Mouse (Mus musculus): ENCODE measurements around the gene Rbmx2. TPM values are rescaled to one million over a fixed set of nuclear protein-coding genes. Genes with fewer than 3 reads are reported as not detected.

Rbmx2 gene
- polyA plus RNA-seq, 1 experiment from 2014 or later = 21.7 TPM

Other genes with a start within 250 kb of the Rbmx2 start
- 6.5 and 7.3 TPM in 2 replicates for gene Elf4, start 231.9 kb upstream of the Rbmx2 start, polyA plus RNA-seq (2015; fragmentation: Nextera tagmentation; extraction: Ambion mirVana)
- gene Aifm1, start 181.4 kb upstream of the Rbmx2 start, polyA plus RNA-seq (2015; fragmentation: Nextera tagmentation; extraction: Ambion mirVana) = 57.2 and 60.8 TPM in 2 replicates
- 3.3 and 3.5 TPM in 2 replicates for gene Rab33a, start 175.7 kb upstream of the Rbmx2 start, polyA plus RNA-seq (2015; fragmentation: Nextera tagmentation; extraction: Ambion mirVana)
- 9.7 and 10.2 TPM in 2 replicates for gene Zfp280c, start 100.5 kb upstream of the Rbmx2 start, polyA plus RNA-seq (2015; fragmentation: Nextera tagmentation; extraction: Ambion mirVana)
- 15.7 and 16.0 TPM in 2 replicates for gene Slc25a14, start 71.6 kb upstream of the Rbmx2 start, polyA plus RNA-seq (2015; fragmentation: Nextera tagmentation; extraction: Ambion mirVana)
- gene Gpr119, start 20.5 kb upstream of the Rbmx2 start, polyA plus RNA-seq (2015; fragmentation: Nextera tagmentation; extraction: Ambion mirVana) = not detected in 2 replicates
- gene Gm595, start 182.7 kb downstream of the Rbmx2 start, polyA plus RNA-seq (2015; fragmentation: Nextera tagmentation; extraction: Ambion mirVana) = not detected in 2 replicates

Data from embryonic facial prominence, embryonic 15.5 days (tissue).